Mouse (Mus musculus): ENCODE data around the gene Psat1.
A peak's percentile ranks its signal among the peaks of the same experiment; 100 is the strongest.

The Psat1 gene

GRCm38 (mm10) chr19:15924181-15924865, 22.8 kb downstream of the Psat1 start:
- DNase-seq (ENCODE audit: low read depth), result peak; percentile 38

GRCm38 (mm10) chr19:15923426-15923825, 23.7 kb downstream of the Psat1 start:
- peak; percentile 41 for DNase-seq (ENCODE audit: low read depth)

DNA sequence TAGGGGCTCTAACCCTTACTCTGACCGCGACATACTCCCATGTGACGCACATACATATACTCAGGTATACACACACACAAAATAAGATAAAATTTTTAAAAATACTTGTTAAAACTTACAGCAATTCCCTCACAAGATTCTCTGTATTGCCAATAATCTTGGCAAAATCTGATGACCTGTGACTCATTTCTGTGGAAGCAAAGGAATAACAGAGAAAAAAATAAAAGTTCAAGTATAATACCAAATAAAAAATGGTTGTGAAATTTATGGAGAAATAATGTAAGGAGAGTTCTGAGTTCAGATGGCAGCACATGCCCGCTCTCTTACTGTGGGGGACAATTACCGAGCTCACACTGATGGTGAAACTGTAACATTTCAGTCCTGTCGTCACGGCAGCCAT, 27.8 kb downstream of the Psat1 start:
- DNase-seq (ENCODE audit: low read depth), result no peak

- no peak for DNase-seq (ENCODE audit: low read depth)
Measured at GRCm38 (mm10) chr19:15918111-15918510, 29.0 kb downstream of the Psat1 start.

GRCm38 (mm10) chr19:15913249-15913997, 33.7 kb downstream of the Psat1 start:
- DNase-seq (ENCODE audit: low read depth), result no peak

DNA sequence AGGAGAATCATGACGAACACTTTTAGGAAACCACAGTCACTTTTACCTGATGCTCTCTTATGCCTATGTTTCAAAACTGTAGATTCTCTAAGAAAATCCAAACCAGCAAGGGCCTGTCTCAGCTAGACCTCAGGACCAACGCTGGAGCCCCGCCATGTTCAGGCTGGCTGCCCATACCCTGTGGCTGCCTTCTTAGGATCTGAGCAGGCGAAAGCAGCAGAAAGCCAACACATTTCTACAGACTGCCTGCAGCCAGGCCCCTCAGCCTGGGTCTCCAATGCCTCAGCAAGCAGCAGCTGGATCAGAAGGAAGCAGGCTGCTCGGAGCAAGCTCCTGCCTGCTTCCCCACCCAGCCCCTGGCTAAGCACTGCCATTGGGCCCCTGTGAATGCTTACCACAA, 35.7 kb downstream of the Psat1 start:
- no peak for DNase-seq (ENCODE audit: low read depth)

DNA sequence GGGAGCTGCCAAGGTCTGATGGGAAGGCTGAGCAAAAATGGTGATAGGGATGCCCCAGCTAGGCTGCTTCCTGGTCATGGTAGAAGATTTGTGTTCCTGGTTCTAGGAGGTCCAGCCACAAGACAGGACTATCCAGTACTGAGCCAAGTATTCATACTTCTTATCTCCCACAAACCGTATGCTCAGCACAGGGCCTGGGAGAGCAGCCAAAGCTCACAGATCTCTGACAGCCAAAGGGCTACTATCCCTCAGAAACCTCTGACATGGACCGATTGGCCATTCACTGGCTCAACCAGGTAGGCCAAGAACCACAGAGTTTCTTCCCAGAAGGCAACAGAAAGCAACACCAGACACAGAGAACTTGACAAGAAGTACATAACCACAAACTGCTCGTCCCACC, 36.1 kb downstream of the Psat1 start:
- no peak for DNase-seq (ENCODE audit: low read depth)

- no peak for DNase-seq (ENCODE audit: low read depth)
Measured at GRCm38 (mm10) chr19:15910488-15910887, 36.6 kb downstream of the Psat1 start.

GRCm38 (mm10) chr19:15908016-15908415, 39.1 kb downstream of the Psat1 start:
- no peak for DNase-seq (ENCODE audit: low read depth)

DNA sequence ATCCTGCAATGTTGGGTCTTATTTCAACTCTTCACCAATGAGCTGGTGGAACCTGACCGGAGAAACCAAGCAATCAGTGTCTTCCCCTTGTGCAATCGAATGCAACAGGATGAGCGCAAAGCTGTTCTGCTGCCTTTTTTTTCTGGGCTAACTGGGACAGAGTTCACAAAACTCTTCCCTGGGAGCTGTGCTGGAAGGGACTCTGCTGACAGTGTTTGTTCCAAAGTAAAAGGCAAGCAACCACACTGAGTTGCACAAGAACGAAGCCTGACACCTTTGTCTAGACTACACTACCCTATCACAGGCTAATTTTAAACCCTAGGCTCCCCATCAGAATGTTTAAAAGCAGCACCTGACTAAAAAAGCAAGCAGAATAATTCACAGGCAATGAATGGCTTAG, 42.4 kb downstream of the Psat1 start:
- no peak for DNase-seq (ENCODE audit: low read depth)

GRCm38 (mm10) chr19:15903508-15904480, 43.3 kb downstream of the Psat1 start:
- DNase-seq (ENCODE audit: low read depth), result no peak

DNA sequence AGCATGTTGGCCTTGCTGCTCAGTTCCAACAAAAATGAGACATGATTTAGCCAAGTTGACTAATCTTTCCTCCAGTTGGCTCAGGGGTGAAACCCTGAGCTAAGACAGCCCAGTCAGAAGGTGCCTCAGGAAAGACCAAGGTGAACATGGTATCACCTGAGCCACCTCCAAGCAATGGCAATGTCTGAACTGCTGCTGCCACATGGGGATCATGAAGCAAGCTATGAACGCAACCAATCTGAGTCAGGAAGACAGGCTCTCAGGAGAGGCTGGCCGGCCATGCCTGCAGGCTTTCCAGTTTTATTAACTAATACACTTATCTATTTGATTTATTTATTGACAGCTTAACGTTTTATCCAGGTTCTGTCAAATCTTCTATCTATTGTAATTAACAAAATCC, 51.5 kb downstream of the Psat1 start:
- no peak for DNase-seq (ENCODE audit: low read depth)

GRCm38 (mm10) chr19:15892146-15892545, 55.0 kb downstream of the Psat1 start:
- no peak for DNase-seq (ENCODE audit: low read depth)

GRCm38 (mm10) chr19:15888466-15888865, 58.7 kb downstream of the Psat1 start:
- no peak for DNase-seq (ENCODE audit: low read depth)

DNA sequence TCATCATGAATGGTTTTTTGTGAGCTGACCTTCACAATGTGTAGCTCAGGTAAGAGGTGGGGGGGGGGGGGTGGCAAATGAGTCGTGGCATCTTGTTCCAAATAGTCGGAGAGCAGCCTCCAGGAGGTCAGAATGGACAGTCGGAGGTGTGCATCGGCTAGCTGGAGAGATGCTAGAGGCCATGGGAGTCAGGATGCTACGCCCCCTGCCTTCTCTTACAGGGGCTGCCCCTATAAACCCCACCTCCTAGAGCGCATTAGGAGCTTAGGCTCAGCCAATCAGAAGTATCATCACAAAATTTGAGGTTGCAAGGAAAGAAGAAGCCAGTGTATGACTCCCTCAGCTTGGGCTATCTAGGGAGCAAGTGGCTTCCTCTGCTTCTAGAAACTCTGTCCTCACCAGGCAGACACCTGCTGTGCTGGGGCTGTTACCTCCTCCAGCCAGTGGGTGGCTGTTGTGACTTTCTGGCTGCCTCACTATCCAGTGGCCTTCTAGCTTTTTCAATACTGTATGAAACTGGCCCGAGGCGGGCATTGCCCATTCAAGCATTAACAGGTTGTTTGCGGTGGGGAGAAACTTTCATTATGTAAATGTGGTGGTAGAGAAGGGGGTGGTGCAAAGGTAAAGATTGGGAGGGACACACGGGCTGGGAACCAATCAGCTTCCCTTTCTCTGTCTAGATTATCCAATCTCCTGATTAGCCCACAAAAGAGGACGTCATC, 64.3 kb downstream of the Psat1 start:
- peak; percentile 37 for DNase-seq (ENCODE audit: low read depth)

DNA sequence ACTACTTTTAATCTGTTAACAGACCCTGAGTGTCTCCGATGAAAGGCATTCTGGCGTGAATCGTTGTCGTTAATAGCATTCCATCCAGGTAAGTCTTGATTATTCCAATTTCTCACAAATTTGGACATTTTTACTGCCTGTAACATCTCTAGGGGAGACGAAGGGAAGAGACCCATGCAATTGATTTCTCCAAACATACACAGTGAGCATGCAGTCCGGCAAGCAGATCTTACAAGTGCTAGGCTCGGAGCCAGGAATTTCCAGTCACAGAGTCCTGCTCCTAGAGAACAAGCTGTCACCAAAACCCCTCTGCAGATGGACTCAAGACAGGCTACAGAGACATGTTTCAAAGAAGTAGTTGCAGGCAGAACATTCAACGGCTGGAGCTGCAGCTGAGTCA, 66.4 kb downstream of the Psat1 start:
- DNase-seq (ENCODE audit: low read depth), result no peak

GRCm38 (mm10) chr19:15879271-15879670, 67.9 kb downstream of the Psat1 start:
- DNase-seq (ENCODE audit: low read depth), result no peak

GRCm38 (mm10) chr19:15868865-15869698, 78.1 kb downstream of the Psat1 start:
- no peak for DNase-seq (ENCODE audit: low read depth)

- peak; percentile 45 for DNase-seq (ENCODE audit: low read depth)
Measured at GRCm38 (mm10) chr19:15866851-15867250, 80.3 kb downstream of the Psat1 start.

- DNase-seq (ENCODE audit: low read depth), result no peak
Measured at GRCm38 (mm10) chr19:15866126-15866525, 81.0 kb downstream of the Psat1 start.

GRCm38 (mm10) chr19:15865431-15865830, 81.7 kb downstream of the Psat1 start:
- DNase-seq (ENCODE audit: low read depth), result no peak

All from naive thymus-derived CD4-positive, alpha-beta T cell, adult 2 months (primary cell).